Mouse (Mus musculus) heart, embryonic 14.5 days (tissue): Measurements from ENCODE around the gene Prph2. TPM values are rescaled to one million over a fixed set of nuclear protein-coding genes. Genes with fewer than 3 reads are reported as not detected.
A peak's percentile ranks its signal among the peaks of the same experiment; 100 is the strongest.

ENCODE experiments used
- ATAC-seq: fragments of 200-750 bp; cut with Nextera tagmentation; 2 replicates; pipeline ENCODE4 v1.8.0; 2017; ENCODE audit warnings: low read depth, moderate TSS enrichment; ENCODE audit not compliant: insufficient number of reproducible peaks, insufficient read depth, low FRiP score
- H3K27ac ChIP-seq, 2 experiments: fragments of 200-500 bp in 1 of 2; fragments of 300-500 bp in 1 of 2; sonication (generic) in 1 of 2; replicated peaks in 1 of 2; 2 replicates each; pipeline ENCODE4 v1.5.1; 2012 to 2014; ENCODE audit warnings: low read depth in 2 of 2, low read length in 2 of 2, control low read depth in 1 of 2, mild to moderate bottlenecking in 1 of 2, mixed read lengths in 1 of 2; ENCODE audit not compliant: control insufficient read depth in 1 of 2, insufficient read depth in 1 of 2
- H3K27me3 ChIP-seq: fragments of 300-500 bp; sonication (generic); 2 replicates; pipeline ENCODE4 v1.6.1; 2014; ENCODE audit warnings: mild to moderate bottlenecking, low read length, control low read depth; ENCODE audit not compliant: control insufficient read depth, insufficient read depth
- H3K36me3 ChIP-seq: fragments of 300-500 bp; sonication (generic); 2 replicates; pipeline ENCODE4 v1.6.1; 2014; ENCODE audit warnings: mild to moderate bottlenecking, control low read depth, low read length, mixed read lengths; ENCODE audit not compliant: control insufficient read depth, insufficient read depth
- H3K4me1 ChIP-seq, 2 experiments: fragments of 200-500 bp in 1 of 2; fragments of 300-500 bp in 1 of 2; sonication (generic) in 1 of 2; 2 replicates each; pipeline ENCODE4 v1.6.1; 2012 to 2014; ENCODE audit warnings: low read length in 2 of 2, control low read depth in 1 of 2, mixed read lengths in 1 of 2; ENCODE audit not compliant: control insufficient read depth in 2 of 2, insufficient read depth in 2 of 2
- H3K4me2 ChIP-seq: fragments of 300-500 bp; sonication (generic); 2 replicates; pipeline ENCODE4 v1.6.1; 2014; ENCODE audit warnings: mild to moderate bottlenecking, low read length
- H3K4me3 ChIP-seq, 2 experiments: fragments of 200-500 bp in 1 of 2; fragments of 300-500 bp in 1 of 2; sonication (generic) in 1 of 2; 2 replicates each; pipeline ENCODE4 v1.5.1; 2012 to 2014; ENCODE audit warnings: low read length in 2 of 2, mild to moderate bottlenecking in 2 of 2, control low read depth in 1 of 2, low read depth in 1 of 2, moderate library complexity in 1 of 2; ENCODE audit not compliant: control insufficient read depth in 1 of 2, insufficient read depth in 1 of 2
- H3K9ac ChIP-seq: fragments of 300-500 bp; sonication (generic); 2 replicates; pipeline ENCODE4 v1.6.1; 2014; ENCODE audit warnings: mild to moderate bottlenecking, low read length
- H3K9me3 ChIP-seq: fragments of 300-500 bp; sonication (generic); 2 replicates; pipeline ENCODE4 v1.6.1; 2016; ENCODE audit warnings: low read length, control low read depth; ENCODE audit not compliant: control insufficient read depth
- WGBS: fragments of 180-500 bp; shearing (Covaris S2); extraction: QIAGEN DNeasy Blood & Tissue Kit; methylation state at CpG from one replicate; pipeline ENCODE4 v1.1.7; 2014; 5-methylcytosine and 5-hydroxymethylcytosine counted together
- polyA plus RNA-seq: library from polyadenylated mRNA; unstranded; fragments of >200 nt; fragmentation: Nextera tagmentation; extraction: Ambion mirVana; gene quantifications from 2 replicates; pipeline ENCODE4 v1.2.1, GENCODE M21; 2014

Gene Prph2
- polyA plus RNA-seq: not detected in 2 replicates

GRCm38 (mm10) chr17:46910186-46910585 is at the start of gene Prph2:
Prph2 (plus strand) TSS chr17:46910459.
- Histone ChIP-seq H3K4me2 (no peak within 1 kb of the TSS), H3K9me3 (no peaks in the 10 kb centered on the region), H3K36me3 (no peaks in the 10 kb centered on the region), H3K27ac (no peak within 1 kb of the TSS), H3K9ac (no peak within 1 kb of the TSS), H3K27me3 (no peaks in the 10 kb centered on the region), H3K4me1 (peaks cover 6 to 11% of the 10 kb centered on the region in 2 experiments), H3K4me3 (no peak within 1 kb of the TSS)
- 81% methylated on average over 10 of the region's 10 CpGs for WGBS
- ATAC-seq: no peak

DNA sequence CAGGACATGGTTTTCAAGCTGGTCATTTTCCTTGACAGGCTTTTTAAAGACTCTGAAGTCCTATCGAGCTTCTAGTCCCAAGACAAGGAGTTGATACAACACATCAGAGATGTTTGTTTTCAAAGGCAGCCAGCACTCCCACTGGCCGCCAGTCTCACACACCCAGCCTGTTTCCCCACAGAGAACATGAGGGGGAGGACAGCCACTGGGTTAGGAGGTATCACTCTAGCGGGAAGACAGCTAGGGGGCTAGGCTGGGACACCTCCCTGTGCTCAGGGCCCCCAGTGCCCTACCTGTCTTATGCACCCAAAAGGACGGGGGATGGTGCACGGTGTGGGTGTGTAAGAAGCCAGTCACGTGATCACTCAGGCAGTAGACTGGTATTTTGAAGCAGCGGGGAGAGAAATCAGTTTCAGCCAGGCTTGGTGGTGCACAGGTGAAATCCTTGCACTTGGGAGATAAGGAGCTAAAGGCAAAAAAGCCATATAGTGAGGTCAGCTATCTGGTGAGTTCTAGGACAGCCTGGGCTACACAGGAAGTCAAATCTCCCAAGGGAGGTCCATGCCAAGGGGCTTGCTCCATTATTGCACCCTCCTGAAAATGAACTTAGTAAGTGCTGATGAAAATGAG is 45.6 kb upstream of the Prph2 start:
- Histone ChIP-seq H3K9ac (no peak overlapping the region), H3K4me3 (no peak overlapping the region), H3K9me3 (no peaks in the 10 kb centered on the region), H3K27ac (no peak overlapping the region), H3K4me2 (no peak overlapping the region), H3K27me3 (no peaks in the 10 kb centered on the region), H3K4me1 (peaks cover 0 to 3% of the 10 kb centered on the region in 2 experiments; a peak in 1 of 4 replicates), H3K36me3 (no peaks in the 10 kb centered on the region)
- WGBS: 51% methylated on average over 7 of the region's 7 CpGs
- ATAC-seq: no peak

DNA sequence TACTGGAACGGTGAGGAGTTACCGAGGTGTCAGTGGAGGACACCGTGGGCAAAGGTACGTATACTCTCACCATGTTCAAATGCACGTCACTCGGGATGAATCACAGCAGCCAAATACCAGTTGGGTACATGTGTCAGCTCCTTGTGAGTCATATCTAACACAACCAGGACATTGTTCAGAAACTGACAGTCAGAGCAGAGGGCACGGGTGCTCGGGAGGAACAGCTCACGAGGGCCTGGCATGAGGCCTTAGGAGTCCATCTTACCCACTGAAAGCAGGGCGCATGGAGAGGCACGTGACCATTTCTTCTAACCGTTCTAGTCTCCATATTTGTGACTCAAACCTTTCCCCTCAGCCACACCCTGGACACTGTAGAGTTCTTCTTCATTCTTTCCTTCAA is 43.4 kb upstream of the Prph2 start:
- ATAC-seq: no peak
- no peak overlapping the region for H3K27ac ChIP-seq
- no peak overlapping the region for H3K4me2 ChIP-seq

DNA sequence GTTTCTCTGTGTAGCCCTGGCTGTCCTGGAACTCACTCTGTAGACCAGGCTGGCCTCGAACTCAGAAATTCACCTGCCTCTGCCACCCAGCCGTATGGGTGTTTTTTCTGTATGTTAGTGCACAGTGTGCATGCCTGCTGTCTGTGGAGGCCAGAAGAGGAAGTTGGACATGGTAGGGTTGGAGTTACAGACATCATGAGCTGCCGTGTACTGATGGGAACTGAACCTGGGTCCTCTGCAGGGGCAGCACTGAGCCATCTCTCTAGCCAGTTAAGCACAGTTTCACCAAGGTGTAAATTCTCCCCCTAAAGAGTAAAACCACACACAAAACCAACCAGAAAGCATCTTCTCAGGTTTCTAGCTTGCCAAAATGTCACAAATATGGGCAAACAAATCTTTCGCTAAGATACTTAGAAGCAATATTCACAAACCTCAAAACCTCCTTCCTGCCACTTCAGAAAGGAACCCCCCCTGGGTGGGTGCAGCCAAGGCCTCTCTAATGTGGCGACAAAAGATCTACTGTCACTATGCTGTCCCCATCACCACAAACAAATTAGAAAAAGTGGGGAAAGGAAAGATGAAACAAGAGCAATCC is 40.0 kb upstream of the Prph2 start:
- Histone ChIP-seq H3K4me3 (no peak overlapping the region), H3K27ac (no peak overlapping the region), H3K9ac (no peak overlapping the region), H3K36me3 (no peaks in the 10 kb centered on the region), H3K9me3 (no peaks in the 10 kb centered on the region), H3K4me1 (peaks cover 13 to 16% of the 10 kb centered on the region in 2 experiments), H3K27me3 (no peaks in the 10 kb centered on the region), H3K4me2 (no peak overlapping the region)
- ATAC-seq: no peak
- WGBS: 88% methylated on average over 5 of the region's 5 CpGs

More for the DNA sequence above, 43.4 kb upstream of the Prph2 start:
- WGBS: 79% methylated on average over 12 of the region's 12 CpGs
- Histone ChIP-seq H3K4me3 (no peak overlapping the region), H3K4me1 (peaks cover 0 to 3% of the 10 kb centered on the region in 2 experiments; a peak in 1 of 4 replicates), H3K9me3 (no peaks in the 10 kb centered on the region), H3K9ac (no peak overlapping the region), H3K27me3 (no peaks in the 10 kb centered on the region), H3K36me3 (no peaks in the 10 kb centered on the region)

DNA sequence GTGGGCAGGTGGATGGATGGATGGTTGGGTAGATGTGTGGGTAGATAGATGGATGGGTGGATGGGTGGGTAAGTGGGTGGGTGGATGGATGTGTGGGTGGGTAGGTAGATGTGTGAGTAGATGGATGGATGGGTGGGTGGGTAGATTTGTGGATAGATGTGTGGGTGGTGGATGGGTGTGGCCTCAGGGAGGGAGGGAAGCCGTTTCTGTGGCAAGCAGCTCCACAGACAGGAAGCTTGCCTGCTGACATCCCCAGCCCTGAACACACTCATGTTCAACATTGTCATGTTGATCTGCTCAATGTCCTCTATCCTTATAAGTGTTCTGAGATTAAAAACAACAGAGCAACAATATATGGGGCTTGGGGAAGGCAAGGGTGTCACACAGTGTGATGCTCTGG is 39.3 kb upstream of the Prph2 start:
- no peaks in the 10 kb centered on the region for H3K36me3 ChIP-seq
- H3K27ac ChIP-seq: no peak overlapping the region
- H3K4me3 ChIP-seq: no peak overlapping the region
- H3K4me1 ChIP-seq: peaks cover 13 to 16% of the 10 kb centered on the region in 2 experiments
- H3K27me3 ChIP-seq: no peaks in the 10 kb centered on the region
- WGBS: 50% methylated on average over 1 of the region's 1 CpGs
- ATAC-seq: no peak
- H3K9me3 ChIP-seq: no peaks in the 10 kb centered on the region
- no peak overlapping the region for H3K4me2 ChIP-seq
- H3K9ac ChIP-seq: no peak overlapping the region

DNA sequence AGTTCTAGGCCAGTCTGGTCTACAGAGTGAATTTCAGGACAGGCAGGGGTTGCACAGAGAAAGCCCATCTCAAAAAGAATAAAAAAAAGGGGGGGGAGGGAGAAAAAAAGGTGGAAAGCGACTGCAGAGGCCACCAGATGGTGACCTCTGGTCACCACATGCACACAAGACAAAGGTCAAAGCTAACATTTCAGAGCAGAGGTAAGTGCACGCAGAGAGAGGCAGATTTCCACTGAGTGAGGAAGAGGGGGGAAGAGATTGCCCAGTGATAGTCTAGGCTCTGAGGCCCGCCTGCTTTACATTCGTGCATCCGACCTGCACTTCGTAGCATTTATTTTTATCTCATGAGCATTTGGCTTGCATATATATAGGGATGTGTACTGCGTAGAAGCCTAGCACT is 37.5 kb upstream of the Prph2 start:
- 79% methylated on average over 7 of the region's 7 CpGs for WGBS
- Histone ChIP-seq H3K27ac (no peak overlapping the region), H3K9me3 (no peaks in the 10 kb centered on the region), H3K27me3 (no peaks in the 10 kb centered on the region), H3K36me3 (no peaks in the 10 kb centered on the region), H3K9ac (no peak overlapping the region), H3K4me3 (no peak overlapping the region), H3K4me1 (peaks cover 13 to 16% of the 10 kb centered on the region in 2 experiments), H3K4me2 (no peak overlapping the region)
- ATAC-seq: no peak

DNA sequence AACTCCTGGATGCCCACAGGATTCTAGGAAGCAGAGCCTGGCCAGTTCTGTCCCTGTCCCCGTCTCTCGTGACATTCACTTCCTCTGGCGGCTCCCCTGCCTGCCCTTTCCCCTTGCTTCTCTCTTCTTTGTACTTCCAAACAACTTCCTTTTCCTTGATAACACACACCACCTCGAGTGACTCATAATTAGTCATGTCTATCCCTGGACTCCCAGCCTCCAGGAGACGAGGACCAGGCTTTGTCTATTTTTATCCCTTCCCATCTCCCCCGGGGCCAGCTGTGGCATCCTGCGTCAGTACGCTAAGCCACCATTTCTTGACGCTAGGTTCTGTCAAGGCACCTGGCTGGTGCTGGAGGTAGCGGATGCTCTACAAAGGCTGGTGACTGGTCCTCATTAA is 36.1 kb upstream of the Prph2 start:
- H3K4me1 ChIP-seq: peaks cover 13 to 16% of the 10 kb centered on the region in 2 experiments
- no peak overlapping the region for H3K9ac ChIP-seq
- H3K4me2 ChIP-seq: peak overlapping the region; percentile 44
- 5% methylated on average over 10 of the region's 10 CpGs for WGBS
- no peak overlapping the region for H3K4me3 ChIP-seq
- H3K36me3 ChIP-seq: no peaks in the 10 kb centered on the region
- peak; percentile 49 for ATAC-seq
- H3K27ac ChIP-seq: peak overlapping the region; percentile 50 to 74
- no peaks in the 10 kb centered on the region for H3K27me3 ChIP-seq
- no peaks in the 10 kb centered on the region for H3K9me3 ChIP-seq
